Mouse (Mus musculus) testis, adult 2 months (tissue): ENCODE data around the gene Pigv. TPM values are rescaled to one million over a fixed set of nuclear protein-coding genes. Genes with fewer than 3 reads are reported as not detected.
A peak's percentile ranks its signal among the peaks of the same experiment; 100 is the strongest.

Experiments
- H3K27ac ChIP-seq: fragments of 200-500 bp; 2 replicates; pipeline ENCODE4 v1.5.1; 2012; ENCODE audit warnings: low read depth, low read length; ENCODE audit not compliant: control insufficient read depth, insufficient read depth
- H3K27me3 ChIP-seq: fragments of 200-500 bp; 2 replicates; pipeline ENCODE4 v1.6.1; 2012; ENCODE audit warnings: mild to moderate bottlenecking, low read length, moderate library complexity; ENCODE audit not compliant: control insufficient read depth, insufficient read depth
- H3K36me3 ChIP-seq: fragments of 200-500 bp; 2 replicates; pipeline ENCODE4 v1.6.1; 2012; ENCODE audit warnings: mild to moderate bottlenecking, low read length; ENCODE audit not compliant: control insufficient read depth, insufficient read depth
- H3K4me1 ChIP-seq: fragments of 200-500 bp; 2 replicates; pipeline ENCODE4 v1.6.1; 2012; ENCODE audit warnings: low read length; ENCODE audit not compliant: control insufficient read depth, insufficient read depth
- H3K4me3 ChIP-seq: fragments of 200-500 bp; 2 replicates; pipeline ENCODE4 v1.5.1; 2012; ENCODE audit warnings: low read depth, mild to moderate bottlenecking, low read length, moderate library complexity, mixed read lengths; ENCODE audit not compliant: control insufficient read depth
- CTCF ChIP-seq: fragments of 200-500 bp; IDR thresholded peaks from 2 replicates; pipeline ENCODE4 v1.5.1; 2012; ENCODE audit warnings: low read depth, mild to moderate bottlenecking, inconsistent platforms, low read length, moderate library complexity; ENCODE audit not compliant: control insufficient read depth, insufficient read depth, insufficient replicate concordance
- POLR2A ChIP-seq: fragments of 200-500 bp; IDR thresholded peaks from 2 replicates; pipeline ENCODE4 v1.6.1; 2012; ENCODE audit warnings: low read depth, mild to moderate bottlenecking, inconsistent platforms, low read length, moderate library complexity; ENCODE audit not compliant: control insufficient read depth
- polyA plus RNA-seq: library from polyadenylated mRNA; depleted of rRNA; stranded (reverse); fragments of >200 nt; gene quantifications from 2 replicates; pipeline ENCODE4 v1.2.3, GENCODE M21; 2012; rRNA removed

Gene Pigv
- polyA plus RNA-seq, 1 experiment = 8.7 TPM

- H3K27me3 ChIP-seq = no peaks in the 10 kb centered on the region
- no peak overlapping the region for H3K4me3 ChIP-seq
- no peaks in the 10 kb centered on the region for H3K36me3 ChIP-seq
- TF ChIP-seq POLR2A (no peak), CTCF (peak; percentile 36; the same call in 1 of the 2 replicates)
- H3K4me1 ChIP-seq = no peaks in the 10 kb centered on the region
- no peak overlapping the region for H3K27ac ChIP-seq
Measured at GRCm38 (mm10) chr4:133612416-133612815, 60.0 kb downstream of the Pigv start.

- H3K36me3 ChIP-seq = no peaks in the 10 kb centered on the region
- no peak overlapping the region for H3K4me3 ChIP-seq
- H3K27me3 ChIP-seq = no peaks in the 10 kb centered on the region
- no peaks in the 10 kb centered on the region for H3K4me1 ChIP-seq
- H3K27ac ChIP-seq = no peak overlapping the region
- TF ChIP-seq POLR2A (no peak), CTCF (no peak)
Measured at GRCm38 (mm10) chr4:133611815-133612214, 60.6 kb downstream of the Pigv start.

Other genes with a start within 250 kb of the Pigv start
- gene Tent5b, start 192.5 kb downstream of the Pigv start, polyA plus RNA-seq = 35.7 and 45.4 TPM in 2 replicates
- 1.3 and 2.0 TPM in 2 replicates for gene Trnp1, start 174.1 kb downstream of the Pigv start, polyA plus RNA-seq
- gene Kdf1, start 153.7 kb downstream of the Pigv start, polyA plus RNA-seq = 3.4 and 4.3 TPM in 2 replicates
- gene Nudc, start 126.7 kb downstream of the Pigv start, polyA plus RNA-seq = 83.0 and 104 TPM in 2 replicates
- gene Nr0b2, start 119.3 kb downstream of the Pigv start, polyA plus RNA-seq = 0.42 and 0.51 TPM in 2 replicates
- gene Gpatch3, start 97.9 kb downstream of the Pigv start, polyA plus RNA-seq = 4.9 and 5.7 TPM in 2 replicates
- 30.9 and 37.4 TPM in 2 replicates for gene Gpn2, start 88.3 kb downstream of the Pigv start, polyA plus RNA-seq
- 0.81 and 1.1 TPM in 2 replicates for gene Sfn, start 70.5 kb downstream of the Pigv start, polyA plus RNA-seq
- gene Zdhhc18, start 22.5 kb downstream of the Pigv start, polyA plus RNA-seq = 4.2 and 4.5 TPM in 2 replicates
- gene Arid1a, start 84.1 kb upstream of the Pigv start, polyA plus RNA-seq = 33.9 and 36.4 TPM in 2 replicates
- gene Rps6ka1, start 215.2 kb upstream of the Pigv start, polyA plus RNA-seq = 54.8 and 57.2 TPM in 2 replicates